Mouse (Mus musculus) heart, embryonic 12.5 days (tissue): ENCODE results near the gene Slc25a41. TPM values are rescaled to one million over a fixed set of nuclear protein-coding genes. Genes with fewer than 3 reads are reported as not detected.
A peak's percentile ranks its signal among the peaks of the same experiment; 100 is the strongest.

Experiments
- ATAC-seq: fragments of 200-750 bp; cut with Nextera tagmentation; 2 replicates; pipeline ENCODE4 v1.8.0; 2017; ENCODE audit warnings: moderate TSS enrichment, moderate library complexity; ENCODE audit not compliant: insufficient number of reproducible peaks, low FRiP score
- H3K27ac ChIP-seq: fragments of 300-500 bp; sonication (generic); 2 replicates; pipeline ENCODE4 v1.5.1; 2016; ENCODE audit warnings: mild to moderate bottlenecking, moderate library complexity; ENCODE audit not compliant: poor library complexity, severe bottlenecking
- H3K27me3 ChIP-seq: fragments of 300-500 bp; sonication (generic); replicated peaks from 2 replicates; pipeline ENCODE4 v1.6.1; 2016; ENCODE audit warnings: mild to moderate bottlenecking, moderate library complexity
- H3K36me3 ChIP-seq: fragments of 300-500 bp; sonication (generic); 2 replicates; pipeline ENCODE4 v1.6.1; 2016; ENCODE audit warnings: mild to moderate bottlenecking, moderate library complexity
- H3K4me1 ChIP-seq: fragments of 300-500 bp; sonication (generic); replicated peaks from 2 replicates; pipeline ENCODE4 v1.6.1; 2016; ENCODE audit warnings: mild to moderate bottlenecking
- H3K4me2 ChIP-seq: fragments of 300-500 bp; sonication (generic); 2 replicates; pipeline ENCODE4 v1.6.1; 2016; ENCODE audit warnings: mild to moderate bottlenecking, moderate library complexity
- H3K4me3 ChIP-seq: fragments of 300-500 bp; sonication (generic); 2 replicates; pipeline ENCODE4 v1.5.1; 2016; ENCODE audit warnings: mild to moderate bottlenecking
- H3K9ac ChIP-seq: fragments of 300-500 bp; sonication (generic); 2 replicates; pipeline ENCODE4 v1.6.1; 2016; ENCODE audit warnings: mild to moderate bottlenecking, moderate library complexity
- H3K9me3 ChIP-seq: fragments of 300-500 bp; sonication (generic); replicated peaks from 2 replicates; pipeline ENCODE4 v1.6.1; 2016; ENCODE audit warnings: mild to moderate bottlenecking, moderate library complexity
- WGBS: fragments of 180-500 bp; shearing (Covaris S2); methylation state at CpG from one replicate; pipeline ENCODE4 v1.1.7; 2016; 5-methylcytosine and 5-hydroxymethylcytosine counted together
- polyA plus RNA-seq: library from polyadenylated mRNA; unstranded; fragments of >200 nt; fragmentation: Nextera tagmentation; extraction: Ambion mirVana; gene quantifications from 2 replicates; pipeline ENCODE4 v1.2.1, GENCODE M21; 2016

Slc25a41 gene
- polyA plus RNA-seq = not detected in 2 replicates

- Histone ChIP-seq H3K4me2 (no peak within 1 kb of the TSS), H3K4me3 (no peak within 1 kb of the TSS), H3K9me3 (no peaks in the 10 kb centered on the region), H3K9ac (no peak within 1 kb of the TSS), H3K4me1 (peaks cover 11% of the 10 kb centered on the region), H3K27me3 (peaks cover 32% of the 10 kb centered on the region), H3K36me3 (peaks cover 9% of the 10 kb centered on the region), H3K27ac (no peak within 1 kb of the TSS)
- no peak for ATAC-seq
- 62% methylated on average over 8 of the region's 8 CpGs for WGBS
These were observed at the start of gene Slc25a41 for GRCm38 (mm10) chr17:57041554-57041953. TSS of gene Slc25a41 (minus strand) at chr17:57041654.

GRCm38 (mm10) chr17:57087049-57087832, 45.8 kb upstream of the Slc25a41 start, which contains the start of gene Tubb4a:
TSS of gene Tubb4a (minus strand) at chr17:57087782.
- under 1% methylated on average over 31 of the region's 31 CpGs for WGBS
- peak within 1 kb of the TSS; percentile 47 for H3K4me3 ChIP-seq
- peaks cover 42% of the 10 kb centered on the region for H3K27me3 ChIP-seq
- peak; percentile 56; the same call in 1 of the 2 replicates for ATAC-seq
- peak within 1 kb of the TSS; percentile 57; the same call in 1 of the 2 replicates for H3K9ac ChIP-seq
- H3K9me3 ChIP-seq = no peaks in the 10 kb centered on the region
- H3K36me3 ChIP-seq = no peaks in the 10 kb centered on the region
- H3K4me1 ChIP-seq = peaks cover 8% of the 10 kb centered on the region
- no peak within 1 kb of the TSS for H3K27ac ChIP-seq
- H3K4me2 ChIP-seq = peak within 1 kb of the TSS; percentile 77

- no peak overlapping the region for H3K4me2 ChIP-seq
- ATAC-seq = no peak
- H3K4me1 ChIP-seq = peaks cover 8% of the 10 kb centered on the region
- no peak overlapping the region for H3K27ac ChIP-seq
- WGBS = 81% methylated on average over 11 of the region's 11 CpGs
- no peak overlapping the region for H3K9ac ChIP-seq
- H3K9me3 ChIP-seq = no peaks in the 10 kb centered on the region
- no peaks in the 10 kb centered on the region for H3K36me3 ChIP-seq
- H3K27me3 ChIP-seq = peaks cover 42% of the 10 kb centered on the region
- no peak overlapping the region for H3K4me3 ChIP-seq
These were observed 44.7 kb upstream of the Slc25a41 start for GRCm38 (mm10) chr17:57085970-57086757.

- H3K27ac ChIP-seq = no peak overlapping the region
- WGBS = 84% methylated on average over 5 of the region's 5 CpGs
- H3K9ac ChIP-seq = no peak overlapping the region
- H3K36me3 ChIP-seq = no peaks in the 10 kb centered on the region
- H3K4me2 ChIP-seq = no peak overlapping the region
- ATAC-seq = no peak
- H3K27me3 ChIP-seq = peaks cover 14% of the 10 kb centered on the region
- H3K4me1 ChIP-seq = peaks cover 15% of the 10 kb centered on the region
- no peaks in the 10 kb centered on the region for H3K9me3 ChIP-seq
- H3K4me3 ChIP-seq = no peak overlapping the region
These were observed 41.0 kb upstream of the Slc25a41 start for GRCm38 (mm10) chr17:57082481-57082880.

GRCm38 (mm10) chr17:57081234-57081842, 39.9 kb upstream of the Slc25a41 start:
- H3K36me3 ChIP-seq = no peaks in the 10 kb centered on the region
- H3K4me1 ChIP-seq = peaks cover 6% of the 10 kb centered on the region; the same call in 1 of the 2 replicates
- WGBS = 91% methylated on average over 31 of the region's 31 CpGs
- no peak overlapping the region for H3K4me3 ChIP-seq
- H3K9me3 ChIP-seq = no peaks in the 10 kb centered on the region
- H3K27ac ChIP-seq = no peak overlapping the region
- peaks cover 9% of the 10 kb centered on the region for H3K27me3 ChIP-seq
- ATAC-seq = no peak
- H3K9ac ChIP-seq = no peak overlapping the region
- H3K4me2 ChIP-seq = no peak overlapping the region

DNA sequence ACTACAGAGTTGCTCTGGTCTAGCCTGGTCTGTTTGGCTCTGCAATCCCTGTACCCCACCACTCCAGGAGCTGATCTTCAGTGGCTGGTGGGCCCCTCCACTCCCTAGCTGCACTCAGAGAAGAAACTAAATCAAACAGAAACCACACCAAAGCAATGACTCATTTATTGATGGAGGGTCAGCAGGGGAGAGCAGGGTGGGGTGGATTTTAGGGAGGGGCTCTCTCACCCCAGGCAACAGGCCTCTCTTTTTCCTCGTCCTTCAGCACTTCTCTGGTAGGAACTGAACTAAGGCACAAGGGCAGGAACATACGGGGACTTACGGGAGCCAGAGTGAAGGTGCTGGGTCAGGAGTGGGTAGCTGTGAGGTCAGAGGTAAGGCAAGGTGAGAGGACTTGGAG, 38.5 kb upstream of the Slc25a41 start:
- no peak overlapping the region for H3K4me2 ChIP-seq
- WGBS = 61% methylated on average over 3 of the region's 3 CpGs
- ATAC-seq = no peak
- H3K36me3 ChIP-seq = no peaks in the 10 kb centered on the region
- H3K9me3 ChIP-seq = no peaks in the 10 kb centered on the region
- 0 out of 2 replicates have a peak, but pooled peaks cover 5% of the 10 kb centered on the region for H3K27me3 ChIP-seq
- peaks cover 6% of the 10 kb centered on the region; the same call in 1 of the 2 replicates for H3K4me1 ChIP-seq
- H3K4me3 ChIP-seq = no peak overlapping the region
- no peak overlapping the region for H3K27ac ChIP-seq
- H3K9ac ChIP-seq = no peak overlapping the region

- Histone ChIP-seq H3K9ac (no peak within 1 kb of the TSS), H3K27me3 (peaks cover 15% of the 10 kb centered on the region; the same call in 1 of the 2 replicates), H3K4me2 (peak within 1 kb of the TSS; percentile 13; the same call in 1 of the 2 replicates), H3K4me3 (no peak within 1 kb of the TSS), H3K27ac (no peak within 1 kb of the TSS), H3K36me3 (no peaks in the 10 kb centered on the region), H3K4me1 (peaks cover 6% of the 10 kb centered on the region; the same call in 1 of the 2 replicates), H3K9me3 (no peaks in the 10 kb centered on the region)
- 28% methylated on average over 6 of the region's 6 CpGs for WGBS
- peak; percentile 56 for ATAC-seq
These were observed 36.9 kb upstream of the Slc25a41 start, which contains the start of gene Dennd1c for GRCm38 (mm10) chr17:57078336-57078735. TSS of gene Dennd1c (minus strand) at chr17:57078514.

DNA sequence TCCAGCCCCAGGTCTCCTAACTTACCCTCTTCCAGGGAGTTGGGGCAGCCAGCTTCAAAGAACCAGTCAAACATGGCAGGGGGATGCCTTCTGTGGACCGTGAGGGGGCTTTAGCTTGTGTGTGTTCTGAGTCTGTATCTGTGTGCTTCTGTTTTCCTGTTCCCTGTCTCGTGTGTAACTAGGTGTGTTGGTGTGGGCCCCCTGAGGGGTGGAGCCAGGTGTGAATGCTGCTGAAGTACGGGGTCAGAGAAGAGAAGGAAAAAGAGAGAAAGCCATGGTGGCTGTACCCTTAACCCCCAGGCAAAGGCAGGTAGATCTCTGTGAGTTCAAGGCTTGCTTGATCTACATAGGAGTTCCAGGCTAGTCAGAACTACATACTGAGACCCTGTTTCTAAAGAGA, 35.5 kb upstream of the Slc25a41 start:
- Histone ChIP-seq H3K27ac (no peak overlapping the region), H3K27me3 (peaks cover 22% of the 10 kb centered on the region), H3K9me3 (no peaks in the 10 kb centered on the region), H3K36me3 (no peaks in the 10 kb centered on the region), H3K9ac (no peak overlapping the region), H3K4me3 (no peak overlapping the region), H3K4me1 (peaks cover 6% of the 10 kb centered on the region; the same call in 1 of the 2 replicates), H3K4me2 (no peak overlapping the region)
- ATAC-seq = no peak
- 43% methylated on average over 3 of the region's 3 CpGs for WGBS

- Histone ChIP-seq H3K36me3 (no peaks in the 10 kb centered on the region), H3K27me3 (peaks cover 67% of the 10 kb centered on the region), H3K4me2 (0 out of 2 replicates have a peak overlapping the region, but pooled peaks have one; percentile 8), H3K4me1 (no peaks in the 10 kb centered on the region), H3K9me3 (no peaks in the 10 kb centered on the region), H3K27ac (no peak overlapping the region), H3K9ac (no peak overlapping the region), H3K4me3 (no peak overlapping the region)
- 0 out of 2 replicates have a peak, but pooled peaks have one; percentile 37 for ATAC-seq
- WGBS = 3% methylated on average over 11 of the region's 11 CpGs
These were observed 29.2 kb upstream of the Slc25a41 start for GRCm38 (mm10) chr17:57070699-57071098.

DNA sequence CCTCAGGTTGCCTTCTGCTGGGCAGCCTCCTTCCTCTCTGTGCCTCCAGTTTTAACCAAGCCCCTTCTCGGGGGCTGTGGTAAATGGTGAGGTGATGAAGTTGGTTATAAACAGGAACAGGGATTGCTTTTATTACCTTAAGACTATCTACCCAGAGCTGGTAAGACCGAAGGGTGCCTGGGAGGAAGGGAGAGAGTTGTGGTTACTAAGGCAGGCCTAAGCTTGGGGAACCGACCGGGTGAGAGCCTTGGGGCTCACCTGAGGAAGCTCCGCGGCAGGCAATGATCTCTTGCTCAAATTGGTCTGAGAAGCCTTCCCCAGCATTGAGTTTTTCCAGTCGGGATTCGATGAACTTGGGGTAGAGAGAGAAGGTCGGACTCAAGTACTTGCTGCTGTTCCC, 28.8 kb upstream of the Slc25a41 start:
- ATAC-seq = no peak
- H3K9me3 ChIP-seq = no peaks in the 10 kb centered on the region
- WGBS = 18% methylated on average over 9 of the region's 9 CpGs
- no peaks in the 10 kb centered on the region for H3K4me1 ChIP-seq
- no peaks in the 10 kb centered on the region for H3K36me3 ChIP-seq
- no peak overlapping the region for H3K4me2 ChIP-seq
- H3K4me3 ChIP-seq = no peak overlapping the region
- no peak overlapping the region for H3K9ac ChIP-seq
- peaks cover 71% of the 10 kb centered on the region for H3K27me3 ChIP-seq
- no peak overlapping the region for H3K27ac ChIP-seq
